8 mouse cellular contexts compared by ENCODE assay signal in the genomic region with DNA sequence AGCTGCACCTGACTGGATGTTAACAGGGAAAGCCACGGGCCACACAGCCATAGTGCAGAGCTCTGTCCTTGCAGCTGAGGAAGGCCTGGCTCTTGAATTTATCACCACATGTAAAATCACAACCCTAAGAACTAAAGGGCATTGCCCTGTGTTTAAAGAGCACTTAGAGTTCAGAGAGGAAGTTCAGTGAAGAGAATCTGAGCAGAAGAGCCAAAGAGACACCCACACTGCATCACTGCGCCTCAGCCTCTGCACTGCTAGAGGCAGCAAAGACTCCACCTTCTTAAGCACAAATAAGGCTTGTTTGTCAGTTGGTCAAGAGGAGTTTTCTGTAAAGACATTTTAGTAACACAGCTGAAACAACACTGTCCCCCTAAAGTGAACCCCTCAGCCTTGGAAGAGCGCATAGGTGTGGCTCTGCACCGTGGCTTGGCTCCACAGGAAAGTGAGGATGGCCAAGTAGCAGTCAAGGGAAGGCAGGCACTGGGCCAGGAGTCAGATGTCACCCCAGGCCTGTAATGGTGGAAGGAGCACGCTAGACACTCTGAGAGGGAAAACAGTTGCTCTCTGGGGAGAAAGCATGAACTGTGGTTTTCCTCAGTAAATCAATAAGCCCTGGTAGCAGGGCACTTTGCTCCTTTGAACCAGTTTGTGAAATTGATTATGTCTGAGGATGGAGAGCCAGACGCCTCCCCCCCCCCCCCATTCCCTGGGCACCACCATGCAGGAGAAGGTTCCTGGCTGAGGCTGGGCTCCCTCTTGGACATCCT. TPM values are rescaled to one million over a fixed set of nuclear protein-coding genes. Genes with fewer than 3 reads are reported as not detected.
DNase-seq lines count a peak whose midpoint lies in the region.

No protein-coding gene starts in this region.

- DNase-seq in thymus, postnatal 14 days, result peak; percentile 18
- no peak for DNase-seq in thymus, adult 18-20 months
- DNase-seq in cerebellum, adult 9-10 months, result peak; percentile 57
- peak; percentile 78 to 79 for DNase-seq in heart, postnatal 10 days
- peak; percentile 50 to 73 for DNase-seq in lung, postnatal 4 days
- DNase-seq in retina, embryonic 14.5 days (ENCODE audit: low spot score), result no peak
- no peak for DNase-seq in retina, postnatal 1 day
- no peak for DNase-seq in neural tube, embryonic 10.5 days (ENCODE audit: extremely low spot score, low spot score)

- intact Hi-C loops in heart, postnatal 10 days (cut with DNase I), result no loop called here

RNA-seq across cellular contexts. Expression of a gene that starts 5.8 kb away (rescaled TPM):
- 10 to 100 TPM; 20.5 to 21.2 TPM for total RNA-seq in heart, postnatal 10 days (2021)

RNA-seq across cellular contexts. Expression of a gene that starts 36.1 kb away (rescaled TPM):
- total RNA-seq in heart, postnatal 10 days (2021), result not detected

Comparison
In these comparisons a context has a peak if more than half of its experiments do, and no peak if none do; other contexts are left out.
1. DNase-seq: peak in thymus, postnatal 14 days (single experiment), cerebellum, adult 9-10 months (single experiment), heart, postnatal 10 days (2 of 2) and lung, postnatal 4 days (2 of 2); none in thymus, adult 18-20 months (0 of 2), retina, embryonic 14.5 days (single experiment), retina, postnatal 1 day (single experiment) and neural tube, embryonic 10.5 days (single experiment).